Mouse (Mus musculus): ENCODE data around the gene Rfc5. TPM values are rescaled to one million over a fixed set of nuclear protein-coding genes. Genes with fewer than 3 reads are reported as not detected.
"Not testable (repeated sequence)": the region's sequence is repeated elsewhere in the genome, so short reads cannot be mapped to it uniquely, and the experiment has no call there.

Rfc5 gene
- polyA plus RNA-seq, 1 experiment from 2014 or later = 61.9 TPM

GRCm38 (mm10) chr5:117383198-117383597, 5.6 kb downstream of the Rfc5 start:
- DNase-seq (ENCODE audit: low spot score) = no peak

GRCm38 (mm10) chr5:117381785-117382184, 7.1 kb downstream of the Rfc5 start:
- H3K4me1 ChIP-seq (ENCODE audit: control insufficient read depth, insufficient read depth, low read length) = no peaks in the 10 kb centered on the region
- no peak overlapping the region for H3K4me2 ChIP-seq (ENCODE audit: low read depth, low read length)
- H3K9me3 ChIP-seq (ENCODE audit: control insufficient read depth, low read length) = no peaks in the 10 kb centered on the region
- H3K27ac ChIP-seq (replicated peaks; ENCODE audit: low read depth, low read length) = no peak overlapping the region
- H3K27me3 ChIP-seq (replicated peaks; ENCODE audit: control insufficient read depth, insufficient read depth, low read length) = no peaks in the 10 kb centered on the region
- H3K4me3 ChIP-seq (ENCODE audit: low read depth, low read length) = no peak overlapping the region
- DNase-seq (ENCODE audit: low spot score) = no peak
- H3K36me3 ChIP-seq (ENCODE audit: control insufficient read depth, insufficient read depth, low read length) = peaks cover 83% of the 10 kb centered on the region
- no peak overlapping the region for H3K9ac ChIP-seq (ENCODE audit: low read depth, low read length)
- WGBS = 70% methylated on average over 7 of the region's 7 CpGs
- no peak for ATAC-seq (ENCODE audit: low read depth)

More at GRCm38 (mm10) chr5:117383198-117383597, 5.6 kb downstream of the Rfc5 start:
- no peak overlapping the region for H3K4me3 ChIP-seq (ENCODE audit: low read depth, low read length)
- H3K9me3 ChIP-seq (ENCODE audit: control insufficient read depth, low read length) = no peaks in the 10 kb centered on the region
- WGBS = 85% methylated on average over 12 of the region's 12 CpGs
- H3K36me3 ChIP-seq (ENCODE audit: control insufficient read depth, insufficient read depth, low read length) = peaks cover 77% of the 10 kb centered on the region
- 0 out of 2 replicates have a peak, but pooled peaks cover 4% of the 10 kb centered on the region for H3K4me1 ChIP-seq (ENCODE audit: control insufficient read depth, insufficient read depth, low read length)
- no peak overlapping the region for H3K27ac ChIP-seq (replicated peaks; ENCODE audit: low read depth, low read length)
- H3K9ac ChIP-seq (ENCODE audit: low read depth, low read length) = no peak overlapping the region
- no peaks in the 10 kb centered on the region for H3K27me3 ChIP-seq (replicated peaks; ENCODE audit: control insufficient read depth, insufficient read depth, low read length)
- H3K4me2 ChIP-seq (ENCODE audit: low read depth, low read length) = no peak overlapping the region
- no peak for ATAC-seq (ENCODE audit: low read depth)

- Histone ChIP-seq H3K9me3 (ENCODE audit: control insufficient read depth, low read length) (no peaks in the 10 kb centered on the region), H3K4me3 (ENCODE audit: low read depth, low read length) (no peak overlapping the region), H3K36me3 (ENCODE audit: control insufficient read depth, insufficient read depth, low read length) (peaks cover 84% of the 10 kb centered on the region), H3K27ac (replicated peaks; ENCODE audit: low read depth, low read length) (no peak overlapping the region), H3K4me1 (ENCODE audit: control insufficient read depth, insufficient read depth, low read length) (no peaks in the 10 kb centered on the region), H3K9ac (ENCODE audit: low read depth, low read length) (no peak overlapping the region), H3K27me3 (replicated peaks; ENCODE audit: control insufficient read depth, insufficient read depth, low read length) (no peaks in the 10 kb centered on the region), H3K4me2 (ENCODE audit: low read depth, low read length) (no peak overlapping the region)
- DNase-seq (ENCODE audit: low spot score) (no peak), ATAC-seq (ENCODE audit: low read depth) (no peak)
- WGBS = 87% methylated on average over 4 of the region's 4 CpGs
Observed at GRCm38 (mm10) chr5:117380199-117380598, 8.6 kb downstream of the Rfc5 start.

GRCm38 (mm10) chr5:117377731-117378130, 11.1 kb downstream of the Rfc5 start:
- H3K4me3 ChIP-seq (ENCODE audit: low read depth, low read length); H3K9ac ChIP-seq (ENCODE audit: low read depth, low read length); DNase-seq (ENCODE audit: low spot score); ATAC-seq (ENCODE audit: low read depth); H3K27me3 ChIP-seq (replicated peaks; ENCODE audit: control insufficient read depth, insufficient read depth, low read length); H3K4me1 ChIP-seq (ENCODE audit: control insufficient read depth, insufficient read depth, low read length); H3K4me2 ChIP-seq (ENCODE audit: low read depth, low read length); H3K9me3 ChIP-seq (ENCODE audit: control insufficient read depth, low read length); H3K27ac ChIP-seq (replicated peaks; ENCODE audit: low read depth, low read length): not testable (repeated sequence)
- peaks cover 70% of the 10 kb centered on the region for H3K36me3 ChIP-seq (ENCODE audit: control insufficient read depth, insufficient read depth, low read length)
- 90% methylated on average over 14 of the region's 14 CpGs for WGBS

GRCm38 (mm10) chr5:117376331-117376761, 12.5 kb downstream of the Rfc5 start:
- H3K9me3 ChIP-seq (ENCODE audit: control insufficient read depth, low read length) = no peaks in the 10 kb centered on the region
- no peak overlapping the region for H3K4me2 ChIP-seq (ENCODE audit: low read depth, low read length)
- ATAC-seq (ENCODE audit: low read depth) (no peak), DNase-seq (ENCODE audit: low spot score) (no peak)
- peaks cover 71% of the 10 kb centered on the region for H3K36me3 ChIP-seq (ENCODE audit: control insufficient read depth, insufficient read depth, low read length)
- no peak overlapping the region for H3K27ac ChIP-seq (replicated peaks; ENCODE audit: low read depth, low read length)
- H3K9ac ChIP-seq (ENCODE audit: low read depth, low read length) = no peak overlapping the region
- WGBS = 64% methylated on average over 11 of the region's 11 CpGs
- no peaks in the 10 kb centered on the region for H3K4me1 ChIP-seq (ENCODE audit: control insufficient read depth, insufficient read depth, low read length)
- no peak overlapping the region for H3K4me3 ChIP-seq (ENCODE audit: low read depth, low read length)
- no peaks in the 10 kb centered on the region for H3K27me3 ChIP-seq (replicated peaks; ENCODE audit: control insufficient read depth, insufficient read depth, low read length)

GRCm38 (mm10) chr5:117374372-117375049, 14.3 kb downstream of the Rfc5 start:
- Histone ChIP-seq H3K4me1 (ENCODE audit: control insufficient read depth, insufficient read depth, low read length) (no peaks in the 10 kb centered on the region), H3K9me3 (ENCODE audit: control insufficient read depth, low read length) (no peaks in the 10 kb centered on the region), H3K4me2 (ENCODE audit: low read depth, low read length) (no peak overlapping the region), H3K27me3 (replicated peaks; ENCODE audit: control insufficient read depth, insufficient read depth, low read length) (no peaks in the 10 kb centered on the region), H3K27ac (replicated peaks; ENCODE audit: low read depth, low read length) (no peak overlapping the region), H3K4me3 (ENCODE audit: low read depth, low read length) (no peak overlapping the region), H3K36me3 (ENCODE audit: control insufficient read depth, insufficient read depth, low read length) (peaks cover 72% of the 10 kb centered on the region), H3K9ac (ENCODE audit: low read depth, low read length) (no peak overlapping the region)
- no peak for ATAC-seq (ENCODE audit: low read depth)
- DNase-seq (ENCODE audit: low spot score) = no peak
- WGBS = 90% methylated on average over 7 of the region's 7 CpGs

GRCm38 (mm10) chr5:117373418-117373817, 15.4 kb downstream of the Rfc5 start:
- ATAC-seq (ENCODE audit: low read depth) (no peak), DNase-seq (ENCODE audit: low spot score) (no peak)
- Histone ChIP-seq H3K27me3 (replicated peaks; ENCODE audit: control insufficient read depth, insufficient read depth, low read length) (no peaks in the 10 kb centered on the region), H3K9me3 (ENCODE audit: control insufficient read depth, low read length) (no peaks in the 10 kb centered on the region), H3K27ac (replicated peaks; ENCODE audit: low read depth, low read length) (no peak overlapping the region), H3K4me2 (ENCODE audit: low read depth, low read length) (no peak overlapping the region), H3K9ac (ENCODE audit: low read depth, low read length) (no peak overlapping the region), H3K4me1 (ENCODE audit: control insufficient read depth, insufficient read depth, low read length) (no peaks in the 10 kb centered on the region), H3K36me3 (ENCODE audit: control insufficient read depth, insufficient read depth, low read length) (peaks cover 73% of the 10 kb centered on the region), H3K4me3 (ENCODE audit: low read depth, low read length) (no peak overlapping the region)
- 93% methylated on average over 9 of the region's 9 CpGs for WGBS

- no peak overlapping the region for H3K9ac ChIP-seq (ENCODE audit: low read depth, low read length)
- 88% methylated on average over 10 of the region's 10 CpGs for WGBS
- ATAC-seq (ENCODE audit: low read depth) (no peak), DNase-seq (ENCODE audit: low spot score) (no peak)
- H3K4me3 ChIP-seq (ENCODE audit: low read depth, low read length) = no peak overlapping the region
- no peak overlapping the region for H3K4me2 ChIP-seq (ENCODE audit: low read depth, low read length)
- no peak overlapping the region for H3K27ac ChIP-seq (replicated peaks; ENCODE audit: low read depth, low read length)
- peaks cover 71% of the 10 kb centered on the region for H3K36me3 ChIP-seq (ENCODE audit: control insufficient read depth, insufficient read depth, low read length)
- no peaks in the 10 kb centered on the region for H3K4me1 ChIP-seq (ENCODE audit: control insufficient read depth, insufficient read depth, low read length)
- no peaks in the 10 kb centered on the region for H3K27me3 ChIP-seq (replicated peaks; ENCODE audit: control insufficient read depth, insufficient read depth, low read length)
- no peaks in the 10 kb centered on the region for H3K9me3 ChIP-seq (ENCODE audit: control insufficient read depth, low read length)
Observed at GRCm38 (mm10) chr5:117370592-117370991, 18.3 kb downstream of the Rfc5 start.

GRCm38 (mm10) chr5:117367206-117367605, 21.6 kb downstream of the Rfc5 start:
- H3K4me2 ChIP-seq (ENCODE audit: low read depth, low read length) = no peak overlapping the region
- H3K36me3 ChIP-seq (ENCODE audit: control insufficient read depth, insufficient read depth, low read length) = peaks cover 76% of the 10 kb centered on the region
- H3K4me1 ChIP-seq (ENCODE audit: control insufficient read depth, insufficient read depth, low read length) = no peaks in the 10 kb centered on the region
- WGBS = 44% methylated on average over 8 of the region's 8 CpGs
- no peak overlapping the region for H3K27ac ChIP-seq (replicated peaks; ENCODE audit: low read depth, low read length)
- ATAC-seq (ENCODE audit: low read depth) = no peak
- no peak overlapping the region for H3K9ac ChIP-seq (ENCODE audit: low read depth, low read length)
- H3K4me3 ChIP-seq (ENCODE audit: low read depth, low read length) = no peak overlapping the region
- no peaks in the 10 kb centered on the region for H3K27me3 ChIP-seq (replicated peaks; ENCODE audit: control insufficient read depth, insufficient read depth, low read length)
- H3K9me3 ChIP-seq (ENCODE audit: control insufficient read depth, low read length) = no peaks in the 10 kb centered on the region
- no peak for DNase-seq (ENCODE audit: low spot score)

All from embryonic facial prominence, embryonic 14.5 days (tissue).